31 mouse cellular contexts compared by ENCODE assay signal in the genomic region with DNA sequence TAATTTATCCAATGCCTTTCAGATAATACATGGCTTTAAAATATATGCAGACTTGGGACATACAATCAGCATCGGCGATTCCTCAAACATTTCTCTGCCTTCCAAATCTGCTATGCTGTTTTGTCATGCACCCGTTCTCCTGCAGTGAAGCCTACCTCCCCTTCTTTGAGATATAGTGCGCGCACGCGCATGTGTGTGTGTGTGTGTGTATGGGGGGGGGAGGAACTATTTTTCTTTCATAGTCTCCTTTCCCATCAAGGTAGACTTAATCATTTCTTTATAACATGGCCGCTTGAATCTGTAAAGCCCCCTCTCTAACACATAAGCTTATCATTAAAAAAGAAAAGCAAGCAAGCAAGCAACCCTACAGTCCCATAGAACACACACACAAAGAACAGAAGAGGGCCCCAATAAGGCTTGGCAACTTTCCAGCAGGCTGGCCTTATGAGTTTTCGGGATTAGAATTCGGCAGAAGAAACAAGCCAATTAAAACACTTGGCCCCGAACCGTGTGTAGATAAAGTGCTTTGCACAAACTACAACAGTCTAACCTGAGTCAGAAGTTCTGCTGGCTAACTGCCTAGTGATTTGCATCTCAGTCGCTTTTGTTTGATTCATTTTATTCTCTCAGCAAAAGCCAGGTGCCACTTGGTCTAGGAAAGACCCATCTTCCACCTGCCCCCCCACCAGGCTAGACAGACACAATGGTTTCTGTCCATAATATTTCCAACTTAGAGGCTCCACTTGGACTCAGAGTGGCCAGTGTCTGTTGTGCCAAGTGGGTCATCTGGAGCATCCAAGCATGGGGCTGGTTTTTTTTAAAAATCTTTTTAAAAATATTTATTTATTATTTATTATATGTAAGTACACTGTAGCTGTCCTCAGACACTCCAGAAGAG.
A peak's percentile ranks its signal among the peaks of the same experiment; 100 is the strongest.
DNase-seq lines count a peak whose midpoint lies in the region; ATAC-seq and TF ChIP-seq lines count a peak whose summit lies in the region.
"Had no signal": no experiment of that assay in that cellular context is flagged by ENCODE, and none has a peak within 500 bp of the region (broad histone marks: within the 10 kb centered on the region; RNA-seq: fewer than 3 reads in every experiment).

No protein-coding gene starts in this region.

- TF ChIP-seq CTCF in forebrain, postnatal 0 days (IDR thresholded peaks at IDR 0.05; ENCODE audit: low read depth): no peak

- no peak overlapping the region for H3K27ac ChIP-seq in heart, embryonic 11.5 days (ENCODE audit: low read depth, low read length)
- no peak overlapping the region for H3K27ac ChIP-seq in midbrain, embryonic 14.5 days (replicated peaks; ENCODE audit: low read depth, low read length)
- H3K27ac ChIP-seq in midbrain, embryonic 15.5 days: no peak overlapping the region
- peak overlapping the region; percentile 72 for H3K27ac ChIP-seq in forebrain, embryonic 12.5 days
- no peak overlapping the region for H3K27ac ChIP-seq in forebrain, postnatal 0 days (ENCODE audit: low read depth, low read length)
- H3K27ac ChIP-seq: embryonic facial prominence, embryonic 12.5 days; heart, embryonic 15.5 days; kidney, embryonic 15.5 days; layer of hippocampus, adult 2 months; limb, embryonic 15.5 days; liver, embryonic 13.5 days; neural tube, embryonic 15.5 days; stomach, postnatal 0 days had no signal

- ATAC-seq in heart, embryonic 11.5 days (replicated peaks; ENCODE audit: insufficient number of reproducible peaks, low FRiP score, low TSS enrichment): no peak
- ATAC-seq in midbrain, embryonic 14.5 days (ENCODE audit: low FRiP score, low TSS enrichment): no peak
- no peak for ATAC-seq in midbrain, embryonic 15.5 days (replicated peaks)
- peak; percentile 83; the same call in 1 of the 2 replicates for ATAC-seq in forebrain, embryonic 12.5 days (ENCODE audit: low FRiP score)
- no peak for ATAC-seq in forebrain, postnatal 0 days
- ATAC-seq: hindbrain, embryonic 16.5 days; Patski had no signal

- 85% methylated on average over 13 of the region's 13 CpGs for WGBS in heart, embryonic 11.5 days (ENCODE audit: insufficient replicate concordance)
- 73% methylated on average over 13 of the region's 13 CpGs for WGBS in midbrain, embryonic 14.5 days
- WGBS in midbrain, embryonic 15.5 days: 64% methylated on average over 13 of the region's 13 CpGs
- 48% methylated on average over 13 of the region's 13 CpGs for WGBS in forebrain, embryonic 12.5 days
- WGBS in forebrain, postnatal 0 days: 24% methylated on average over 13 of the region's 13 CpGs

- 0 out of 2 replicates have a peak, but pooled peaks cover 3% of the 10 kb centered on the region for H3K36me3 ChIP-seq in heart, embryonic 11.5 days (ENCODE audit: control insufficient read depth, insufficient read depth, low read length)
- no peaks in the 10 kb centered on the region for H3K36me3 ChIP-seq in midbrain, embryonic 14.5 days (ENCODE audit: control insufficient read depth, insufficient read depth, low read length)
- no peaks in the 10 kb centered on the region for H3K36me3 ChIP-seq in midbrain, embryonic 15.5 days (replicated peaks)
- no peaks in the 10 kb centered on the region for H3K36me3 ChIP-seq in forebrain, embryonic 12.5 days (replicated peaks)
- H3K36me3 ChIP-seq in forebrain, postnatal 0 days (ENCODE audit: insufficient read depth): no peaks in the 10 kb centered on the region
- H3K36me3 ChIP-seq: embryonic facial prominence, embryonic 12.5 days; G1E; heart, embryonic 15.5 days; kidney, embryonic 15.5 days; limb, embryonic 15.5 days; liver, embryonic 13.5 days; neural tube, embryonic 15.5 days had no signal

- H3K4me2 ChIP-seq in heart, embryonic 11.5 days: no peak overlapping the region
- no peak overlapping the region for H3K4me2 ChIP-seq in midbrain, embryonic 14.5 days (ENCODE audit: low read length)
- H3K4me2 ChIP-seq in midbrain, embryonic 15.5 days: no peak overlapping the region
- no peak overlapping the region for H3K4me2 ChIP-seq in forebrain, embryonic 12.5 days
- no peak overlapping the region for H3K4me2 ChIP-seq in forebrain, postnatal 0 days (ENCODE audit: low read depth)
- H3K4me2 ChIP-seq: embryonic facial prominence, embryonic 12.5 days; heart, embryonic 15.5 days; kidney, embryonic 15.5 days; limb, embryonic 15.5 days; liver, embryonic 13.5 days; midbrain, embryonic 11.5 days; neural tube, embryonic 15.5 days had no signal

- peak; percentile 70 for DNase-seq in heart, adult 11 months
- DNase-seq in midbrain, embryonic 14.5 days: peak; percentile 64
- DNase-seq in forebrain, postnatal 0 days: peak; percentile 45
- no peak for DNase-seq in spleen, postnatal 10 days (ENCODE audit: low spot score in 2 of 2)
- DNase-seq: adrenal gland, postnatal 10 days; cerebellum, adult 11 months; cerebellum, adult 9-10 months; cerebellum, postnatal 36 days; gastrocnemius, postnatal 10 days; kidney, adult 18-20 months; kidney, postnatal 25 days; liver, embryonic 13.5 days; lung, adult 2 months; right cerebral cortex, adult 18-20 months; spleen, adult 18-20 months; thymus, adult 18-20 months; thymus, postnatal 36 days had no signal

- H3K4me3 ChIP-seq in heart, embryonic 11.5 days (ENCODE audit: low read depth, low read length): no peak overlapping the region
- H3K4me3 ChIP-seq in midbrain, embryonic 14.5 days (replicated peaks; ENCODE audit: low read depth, low read length): no peak overlapping the region
- H3K4me3 ChIP-seq in midbrain, embryonic 15.5 days: no peak overlapping the region
- no peak overlapping the region for H3K4me3 ChIP-seq in forebrain, embryonic 12.5 days (replicated peaks)
- no peak overlapping the region for H3K4me3 ChIP-seq in forebrain, postnatal 0 days (ENCODE audit: low read depth, low read length)
- H3K4me3 ChIP-seq: embryonic facial prominence, embryonic 12.5 days; heart, embryonic 15.5 days; kidney, embryonic 15.5 days; layer of hippocampus, adult 2 months; limb, embryonic 15.5 days; liver, embryonic 13.5 days; neural tube, embryonic 15.5 days had no signal

- H3K4me1 ChIP-seq in heart, embryonic 11.5 days (ENCODE audit: control insufficient read depth, insufficient read depth, low read length): peaks cover 13% of the 10 kb centered on the region
- H3K4me1 ChIP-seq in midbrain, embryonic 14.5 days (ENCODE audit: control insufficient read depth, insufficient read depth, low read length): no peaks in the 10 kb centered on the region
- H3K4me1 ChIP-seq in midbrain, embryonic 15.5 days: peaks cover 8% of the 10 kb centered on the region
- H3K4me1 ChIP-seq in forebrain, embryonic 12.5 days: peaks cover 11% of the 10 kb centered on the region; the same call in 1 of the 2 replicates
- peaks cover 4% of the 10 kb centered on the region; the same call in 1 of the 2 replicates for H3K4me1 ChIP-seq in forebrain, postnatal 0 days (ENCODE audit: insufficient read depth)
- H3K4me1 ChIP-seq: embryonic facial prominence, embryonic 12.5 days; kidney, embryonic 15.5 days; limb, embryonic 15.5 days; liver, embryonic 13.5 days had no signal

- no peaks in the 10 kb centered on the region for H3K9me3 ChIP-seq in heart, embryonic 11.5 days (replicated peaks; ENCODE audit: control insufficient read depth, low read length)
- H3K9me3 ChIP-seq in midbrain, embryonic 14.5 days (ENCODE audit: control insufficient read depth, low read length): no peaks in the 10 kb centered on the region
- no peaks in the 10 kb centered on the region for H3K9me3 ChIP-seq in midbrain, embryonic 15.5 days
- peaks cover 7% of the 10 kb centered on the region; the same call in 1 of the 2 replicates for H3K9me3 ChIP-seq in forebrain, embryonic 12.5 days
- 0 out of 2 replicates have a peak, but pooled peaks cover 5% of the 10 kb centered on the region for H3K9me3 ChIP-seq in forebrain, postnatal 0 days (ENCODE audit: low read length)
- H3K9me3 ChIP-seq: heart, embryonic 15.5 days; kidney, embryonic 15.5 days; limb, embryonic 15.5 days; liver, embryonic 13.5 days; neural tube, embryonic 15.5 days had no signal

- no peaks in the 10 kb centered on the region for H3K27me3 ChIP-seq in heart, embryonic 11.5 days (ENCODE audit: control insufficient read depth, insufficient read depth, low read length)
- H3K27me3 ChIP-seq in midbrain, embryonic 14.5 days (ENCODE audit: control insufficient read depth, insufficient read depth, low read length): no peaks in the 10 kb centered on the region
- no peaks in the 10 kb centered on the region for H3K27me3 ChIP-seq in midbrain, embryonic 15.5 days (replicated peaks)
- H3K27me3 ChIP-seq in forebrain, embryonic 12.5 days: no peaks in the 10 kb centered on the region
- H3K27me3 ChIP-seq in forebrain, postnatal 0 days (ENCODE audit: insufficient read depth, low read length): no peaks in the 10 kb centered on the region
- H3K27me3 ChIP-seq: embryonic facial prominence, embryonic 12.5 days; heart, embryonic 15.5 days; kidney, embryonic 15.5 days; limb, embryonic 15.5 days; liver, embryonic 13.5 days; neural tube, embryonic 15.5 days had no signal

- no peak overlapping the region for H3K9ac ChIP-seq in heart, embryonic 11.5 days (ENCODE audit: low read depth, low read length)
- H3K9ac ChIP-seq in midbrain, embryonic 14.5 days (replicated peaks; ENCODE audit: low read length): no peak overlapping the region
- no peak overlapping the region for H3K9ac ChIP-seq in midbrain, embryonic 15.5 days
- no peak overlapping the region for H3K9ac ChIP-seq in forebrain, embryonic 12.5 days
- H3K9ac ChIP-seq in forebrain, postnatal 0 days: no peak overlapping the region
- H3K9ac ChIP-seq: embryonic facial prominence, embryonic 12.5 days; heart, embryonic 15.5 days; kidney, embryonic 15.5 days; limb, embryonic 15.5 days; liver, embryonic 13.5 days; neural tube, embryonic 15.5 days had no signal

Comparison
In these comparisons a context has a peak if more than half of its experiments do, and no peak if none do; other contexts are left out.
1. DNase-seq: peak in heart, adult 11 months (single experiment), midbrain, embryonic 14.5 days (single experiment) and forebrain, postnatal 0 days (single experiment); none in spleen, postnatal 10 days (0 of 2).